Mouse (Mus musculus) hindbrain, embryonic 11.5 days (tissue): ENCODE measurements at regions not wholly inside any gene's neighbourhood (a gene's known extent, or its start where the extent isn't known, plus 50 kb on each side); places are given as distances from the start of the nearest gene placed in this dataset.

Experiments
- ATAC-seq: fragments of 200-750 bp; cut with Nextera tagmentation; 2 replicates; pipeline ENCODE4 v1.8.0; 2017; ENCODE audit warnings: mild to moderate bottlenecking, moderate TSS enrichment, moderate library complexity; ENCODE audit not compliant: low FRiP score
- DNase-seq: peaks from one replicate; pipeline ENCODE4 v3.0.0-alpha.2; 2015; ENCODE audit warnings: low spot score
- H3K27ac ChIP-seq: fragments of 300-500 bp; sonication (generic); 2 replicates; pipeline ENCODE4 v1.5.1; 2014; ENCODE audit warnings: mild to moderate bottlenecking, low read depth, low read length
- H3K27me3 ChIP-seq: fragments of 300-500 bp; sonication (generic); 2 replicates; pipeline ENCODE4 v1.6.1; 2014; ENCODE audit warnings: mild to moderate bottlenecking, low read length, moderate library complexity, mixed read lengths; ENCODE audit not compliant: control insufficient read depth, insufficient read depth
- H3K36me3 ChIP-seq: fragments of 300-500 bp; sonication (generic); 2 replicates; pipeline ENCODE4 v1.6.1; 2014; ENCODE audit warnings: mild to moderate bottlenecking, low read length, moderate library complexity, mixed read lengths; ENCODE audit not compliant: control insufficient read depth, insufficient read depth
- H3K4me1 ChIP-seq: fragments of 300-500 bp; sonication (generic); replicated peaks from 2 replicates; pipeline ENCODE4 v1.6.1; 2014; ENCODE audit warnings: low read length, mixed read lengths; ENCODE audit not compliant: control insufficient read depth, insufficient read depth
- H3K4me2 ChIP-seq: fragments of 300-500 bp; sonication (generic); replicated peaks from 2 replicates; pipeline ENCODE4 v1.6.1; 2014; ENCODE audit warnings: mild to moderate bottlenecking, low read depth, low read length
- H3K4me3 ChIP-seq: fragments of 300-500 bp; sonication (generic); 2 replicates; pipeline ENCODE4 v1.5.1; 2014; ENCODE audit warnings: low read depth, low read length
- H3K9ac ChIP-seq: fragments of 300-500 bp; sonication (generic); 2 replicates; pipeline ENCODE4 v1.6.1; 2014; ENCODE audit warnings: low read depth, low read length
- H3K9me3 ChIP-seq: fragments of 300-500 bp; sonication (generic); 2 replicates; pipeline ENCODE4 v1.6.1; 2016; ENCODE audit warnings: low read length; ENCODE audit not compliant: control insufficient read depth
- WGBS: fragments of 180-500 bp; shearing (Covaris S2); extraction: QIAGEN DNeasy Blood & Tissue Kit; methylation state at CpG from one replicate; pipeline ENCODE4 v1.1.7; 2014; 5-methylcytosine and 5-hydroxymethylcytosine counted together

GRCm38 (mm10) chr12:107129232-107129631 lies 359.2 kb upstream of the 3110018I06Rik start:
- H3K27me3 ChIP-seq = no peaks in the 10 kb centered on the region
- no peaks in the 10 kb centered on the region for H3K36me3 ChIP-seq
- WGBS = 67% methylated on average over 6 of the region's 6 CpGs
- no peak for DNase-seq
- no peaks in the 10 kb centered on the region for H3K4me1 ChIP-seq
- H3K9ac ChIP-seq = no peak overlapping the region
- no peaks in the 10 kb centered on the region for H3K9me3 ChIP-seq
- no peak for ATAC-seq
- H3K4me2 ChIP-seq = no peak overlapping the region
- no peak overlapping the region for H3K27ac ChIP-seq
- H3K4me3 ChIP-seq = no peak overlapping the region

GRCm38 (mm10) chr12:107131351-107131750 lies 357.1 kb upstream of the 3110018I06Rik start:
- ATAC-seq (no peak), DNase-seq (no peak)
- Histone ChIP-seq H3K36me3 (no peaks in the 10 kb centered on the region), H3K4me1 (no peaks in the 10 kb centered on the region), H3K9me3 (no peaks in the 10 kb centered on the region), H3K9ac (no peak overlapping the region), H3K4me2 (no peak overlapping the region), H3K27me3 (no peaks in the 10 kb centered on the region), H3K27ac (no peak overlapping the region), H3K4me3 (no peak overlapping the region)
- WGBS = 81% methylated on average over 7 of the region's 7 CpGs

DNA sequence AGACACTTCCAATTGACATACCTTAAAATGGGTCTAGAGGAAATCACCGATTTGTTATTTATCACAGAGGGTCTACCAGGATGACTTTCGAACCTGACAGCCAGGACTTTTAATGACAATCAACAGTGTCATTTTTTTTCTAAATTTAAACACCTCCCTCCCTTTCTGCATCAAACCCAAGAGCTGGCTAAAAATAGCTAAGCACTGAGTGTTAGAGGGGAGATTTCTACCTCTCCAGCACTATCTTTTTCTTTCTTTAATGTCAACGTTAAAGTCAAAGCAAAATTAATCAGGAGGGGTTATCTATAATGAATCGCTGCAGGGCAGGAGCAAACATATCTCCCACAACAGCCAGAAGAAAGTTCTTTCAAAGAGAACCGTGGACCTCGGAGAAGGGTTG lies 356.6 kb upstream of the 3110018I06Rik start:
- WGBS = 84% methylated on average over 6 of the region's 6 CpGs
- Histone ChIP-seq H3K36me3 (no peaks in the 10 kb centered on the region), H3K27ac (no peak overlapping the region), H3K4me1 (no peaks in the 10 kb centered on the region), H3K4me2 (no peak overlapping the region), H3K27me3 (no peaks in the 10 kb centered on the region), H3K9me3 (no peaks in the 10 kb centered on the region), H3K4me3 (no peak overlapping the region), H3K9ac (no peak overlapping the region)
- DNase-seq (no peak), ATAC-seq (no peak)

- WGBS = 86% methylated on average over 3 of the region's 3 CpGs
Observed at GRCm38 (mm10) chr12:107132501-107132900, 355.9 kb upstream of the 3110018I06Rik start.

GRCm38 (mm10) chr12:107134353-107134752 lies 354.1 kb upstream of the 3110018I06Rik start:
- H3K27me3 ChIP-seq = no peaks in the 10 kb centered on the region
- no peak overlapping the region for H3K9ac ChIP-seq
- H3K9me3 ChIP-seq = no peaks in the 10 kb centered on the region
- H3K4me3 ChIP-seq = no peak overlapping the region
- no peak overlapping the region for H3K27ac ChIP-seq
- WGBS = 83% methylated on average over 3 of the region's 3 CpGs
- no peaks in the 10 kb centered on the region for H3K36me3 ChIP-seq
- H3K4me2 ChIP-seq = no peak overlapping the region
- ATAC-seq (no peak), DNase-seq (no peak)
- H3K4me1 ChIP-seq = no peaks in the 10 kb centered on the region

More at GRCm38 (mm10) chr12:107132501-107132900, 355.9 kb upstream of the 3110018I06Rik start:
- no peaks in the 10 kb centered on the region for H3K36me3 ChIP-seq
- no peak for DNase-seq
- H3K4me2 ChIP-seq = no peak overlapping the region
- no peak overlapping the region for H3K9ac ChIP-seq
- no peaks in the 10 kb centered on the region for H3K27me3 ChIP-seq
- H3K4me3 ChIP-seq = no peak overlapping the region
- H3K27ac ChIP-seq = no peak overlapping the region
- no peaks in the 10 kb centered on the region for H3K4me1 ChIP-seq
- no peaks in the 10 kb centered on the region for H3K9me3 ChIP-seq
- ATAC-seq = no peak

DNA sequence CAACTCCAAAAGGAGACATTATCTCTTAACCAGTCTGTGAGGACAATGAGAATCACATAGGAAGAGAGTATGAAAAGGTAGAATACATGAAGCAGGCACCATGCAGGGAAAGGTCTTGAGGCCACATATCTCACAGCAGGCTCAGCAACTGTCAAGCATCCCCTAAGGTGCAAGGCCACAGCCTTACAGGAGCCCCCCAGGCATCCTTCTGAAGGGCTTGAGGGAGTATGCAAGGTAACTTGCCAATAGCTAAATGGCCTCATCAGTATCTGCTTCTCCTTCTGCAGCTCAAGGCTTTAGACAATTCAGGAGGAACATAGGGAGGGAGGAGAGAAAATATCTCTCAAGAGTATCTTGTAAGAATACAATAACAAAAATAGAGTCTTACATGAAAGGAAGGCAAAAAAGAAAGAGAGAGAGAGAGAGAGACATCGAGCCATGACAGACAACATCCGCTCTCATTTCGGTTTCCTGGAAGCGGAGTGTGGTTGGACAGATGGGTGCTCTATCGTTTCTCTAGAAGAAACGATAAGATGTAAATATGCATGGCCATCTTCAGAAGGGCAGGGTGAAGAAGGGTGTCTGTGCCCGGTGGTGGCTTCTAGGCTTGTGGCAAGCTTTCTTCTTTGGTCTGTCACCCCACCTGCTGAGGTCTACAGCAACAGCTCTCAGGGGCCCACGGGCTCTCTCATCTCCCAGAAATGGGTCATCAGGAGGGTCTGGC lies 349.6 kb upstream of the 3110018I06Rik start:
- WGBS = 91% methylated on average over 8 of the region's 8 CpGs
- no peak overlapping the region for H3K4me2 ChIP-seq
- ATAC-seq (no peak), DNase-seq (no peak)
- H3K36me3 ChIP-seq = no peaks in the 10 kb centered on the region
- H3K9me3 ChIP-seq = no peaks in the 10 kb centered on the region
- H3K4me3 ChIP-seq = no peak overlapping the region
- H3K27me3 ChIP-seq = no peaks in the 10 kb centered on the region
- no peak overlapping the region for H3K9ac ChIP-seq
- no peaks in the 10 kb centered on the region for H3K4me1 ChIP-seq
- no peak overlapping the region for H3K27ac ChIP-seq

DNA sequence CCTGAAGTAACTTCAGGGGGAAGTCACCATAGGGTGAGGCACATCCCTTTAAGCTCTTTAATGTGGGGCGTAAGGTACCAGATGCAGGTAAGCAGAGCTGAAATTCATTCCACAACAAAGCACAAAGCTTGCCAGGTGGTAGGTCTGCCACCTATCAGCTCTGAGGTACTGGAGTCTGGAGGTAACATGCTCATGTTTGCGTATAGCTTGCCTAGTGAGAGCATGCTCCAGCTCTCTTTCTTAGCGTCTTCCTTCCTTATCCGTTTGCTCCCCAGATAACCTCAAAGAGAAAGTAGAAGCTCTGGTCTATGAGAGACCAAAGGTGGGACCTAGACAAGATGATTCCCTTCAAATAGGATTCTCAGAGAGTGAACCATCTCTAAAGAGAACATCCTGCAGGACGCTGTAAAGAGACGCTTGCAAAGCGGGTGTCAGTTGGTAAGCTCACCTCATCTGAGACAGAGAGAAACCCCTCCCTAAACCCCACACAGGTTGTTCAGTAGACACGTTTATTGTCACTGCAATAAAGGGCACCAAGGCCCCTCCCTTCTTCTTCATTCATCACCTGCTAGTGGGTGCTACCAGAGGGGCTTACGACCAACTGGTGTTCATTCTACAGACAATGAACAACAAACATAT lies 347.4 kb upstream of the 3110018I06Rik start:
- Histone ChIP-seq H3K4me1 (no peaks in the 10 kb centered on the region), H3K9me3 (no peaks in the 10 kb centered on the region), H3K4me3 (no peak overlapping the region), H3K36me3 (no peaks in the 10 kb centered on the region), H3K9ac (no peak overlapping the region), H3K4me2 (no peak overlapping the region), H3K27ac (no peak overlapping the region), H3K27me3 (no peaks in the 10 kb centered on the region)
- DNase-seq (no peak), ATAC-seq (no peak)
- WGBS = 92% methylated on average over 9 of the region's 9 CpGs

DNA sequence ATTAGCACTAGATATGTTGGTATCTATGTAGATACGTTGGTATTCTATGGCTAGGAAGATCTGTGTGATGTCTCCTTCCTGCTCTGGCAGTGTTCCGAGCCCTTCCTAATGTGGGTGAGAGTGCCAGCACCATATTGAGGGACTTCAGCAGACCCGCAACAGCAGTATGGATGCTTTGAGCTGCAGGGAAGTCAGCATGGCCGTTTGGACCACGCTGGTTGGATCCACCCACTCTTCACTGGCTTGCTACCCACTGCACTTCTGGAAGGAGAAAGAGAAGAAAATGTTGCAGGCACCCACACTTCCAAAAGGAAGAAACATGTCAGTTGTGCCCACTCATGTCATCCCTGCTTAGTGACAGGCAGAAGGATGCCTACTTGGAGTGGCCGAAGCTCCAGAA lies 346.2 kb upstream of the 3110018I06Rik start:
- H3K27ac ChIP-seq = no peak overlapping the region
- 92% methylated on average over 6 of the region's 6 CpGs for WGBS
- DNase-seq = no peak
- H3K9ac ChIP-seq = no peak overlapping the region
- no peak overlapping the region for H3K4me2 ChIP-seq
- H3K4me1 ChIP-seq = no peaks in the 10 kb centered on the region
- no peak for ATAC-seq
- no peaks in the 10 kb centered on the region for H3K9me3 ChIP-seq
- no peaks in the 10 kb centered on the region for H3K27me3 ChIP-seq
- no peak overlapping the region for H3K4me3 ChIP-seq
- H3K36me3 ChIP-seq = no peaks in the 10 kb centered on the region

- ATAC-seq = no peak
- no peaks in the 10 kb centered on the region for H3K9me3 ChIP-seq
- 91% methylated on average over 5 of the region's 5 CpGs for WGBS
Observed at GRCm38 (mm10) chr12:107146608-107147121, 341.8 kb upstream of the 3110018I06Rik start.

More at GRCm38 (mm10) chr12:107146608-107147121, 341.8 kb upstream of the 3110018I06Rik start:
- Histone ChIP-seq H3K4me1 (no peaks in the 10 kb centered on the region), H3K4me2 (no peak overlapping the region), H3K36me3 (no peaks in the 10 kb centered on the region), H3K9ac (no peak overlapping the region), H3K4me3 (no peak overlapping the region), H3K27ac (no peak overlapping the region), H3K27me3 (no peaks in the 10 kb centered on the region)
- no peak for DNase-seq
